Mouse (Mus musculus): ENCODE results near the gene Nutf2-ps1. TPM values are rescaled to one million over a fixed set of nuclear protein-coding genes. Genes with fewer than 3 reads are reported as not detected.

The Nutf2-ps1 gene
- polyA plus RNA-seq, 1 experiment from 2014 or later, result 121 TPM

- Histone ChIP-seq H3K27ac (ENCODE audit: low read length) (no peak overlapping the region), H3K9ac (replicated peaks; ENCODE audit: low read depth) (no peak overlapping the region), H3K4me2 (replicated peaks; ENCODE audit: low read depth, low read length) (no peak overlapping the region), H3K9me3 (ENCODE audit: low read length) (no peaks in the 10 kb centered on the region), H3K27me3 (replicated peaks; ENCODE audit: insufficient read depth, low read length) (no peaks in the 10 kb centered on the region), H3K4me1 (ENCODE audit: insufficient read depth, low read depth, low read length) (no peaks in the 10 kb centered on the region), H3K36me3 (ENCODE audit: insufficient read depth, low read length) (no peaks in the 10 kb centered on the region), H3K4me3 (ENCODE audit: low read depth, low read length) (no peak overlapping the region)
- ATAC-seq, result no peak
- WGBS, result 58% methylated on average over 12 of the region's 12 CpGs
- no peak for DNase-seq (ENCODE audit: low spot score)
- TF ChIP-seq EP300 (IDR thresholded peaks at IDR 0.05) (no peak), CTCF (IDR thresholded peaks at IDR 0.05) (no peak)
Observed at GRCm38 (mm10) chr19:53572607-53573006, 16.3 kb downstream of the Nutf2-ps1 start.

GRCm38 (mm10) chr19:53571501-53572428, 17.1 kb downstream of the Nutf2-ps1 start:
- Histone ChIP-seq H3K27ac (ENCODE audit: low read length) (no peak overlapping the region), H3K4me3 (ENCODE audit: low read depth, low read length) (no peak overlapping the region), H3K9me3 (ENCODE audit: low read length) (no peaks in the 10 kb centered on the region; the same call in 1 of the 2 replicates), H3K4me2 (replicated peaks; ENCODE audit: low read depth, low read length) (no peak overlapping the region), H3K36me3 (ENCODE audit: insufficient read depth, low read length) (no peaks in the 10 kb centered on the region), H3K27me3 (replicated peaks; ENCODE audit: insufficient read depth, low read length) (no peaks in the 10 kb centered on the region), H3K9ac (replicated peaks; ENCODE audit: low read depth) (no peak overlapping the region), H3K4me1 (ENCODE audit: insufficient read depth, low read depth, low read length) (no peaks in the 10 kb centered on the region)
- DNase-seq (ENCODE audit: low spot score) (no peak), ATAC-seq (no peak)
- no peak for TF ChIP-seq EP300 (IDR thresholded peaks at IDR 0.05)
- no peak for TF ChIP-seq CTCF (IDR thresholded peaks at IDR 0.05)
- WGBS, result 59% methylated on average over 18 of the region's 18 CpGs

- 69% methylated on average over 4 of the region's 4 CpGs for WGBS
- Histone ChIP-seq H3K9me3 (ENCODE audit: low read length) (no peaks in the 10 kb centered on the region; the same call in 1 of the 2 replicates), H3K27me3 (replicated peaks; ENCODE audit: insufficient read depth, low read length) (no peaks in the 10 kb centered on the region), H3K4me1 (ENCODE audit: insufficient read depth, low read depth, low read length) (no peaks in the 10 kb centered on the region), H3K27ac (ENCODE audit: low read length) (no peak overlapping the region), H3K9ac (replicated peaks; ENCODE audit: low read depth) (no peak overlapping the region), H3K4me2 (replicated peaks; ENCODE audit: low read depth, low read length) (no peak overlapping the region), H3K36me3 (ENCODE audit: insufficient read depth, low read length) (no peaks in the 10 kb centered on the region), H3K4me3 (ENCODE audit: low read depth, low read length) (no peak overlapping the region)
- TF ChIP-seq EP300 (IDR thresholded peaks at IDR 0.05) (no peak), CTCF (IDR thresholded peaks at IDR 0.05) (no peak)
- no peak for ATAC-seq
- no peak for DNase-seq (ENCODE audit: low spot score)
Observed at GRCm38 (mm10) chr19:53571056-53571455, 17.8 kb downstream of the Nutf2-ps1 start.

- Histone ChIP-seq H3K4me1 (ENCODE audit: insufficient read depth, low read depth, low read length) (no peaks in the 10 kb centered on the region), H3K9me3 (ENCODE audit: low read length) (no peaks in the 10 kb centered on the region; the same call in 1 of the 2 replicates), H3K27ac (ENCODE audit: low read length) (no peak overlapping the region), H3K4me2 (replicated peaks; ENCODE audit: low read depth, low read length) (no peak overlapping the region), H3K36me3 (ENCODE audit: insufficient read depth, low read length) (no peaks in the 10 kb centered on the region), H3K9ac (replicated peaks; ENCODE audit: low read depth) (no peak overlapping the region), H3K4me3 (ENCODE audit: low read depth, low read length) (no peak overlapping the region), H3K27me3 (replicated peaks; ENCODE audit: insufficient read depth, low read length) (no peaks in the 10 kb centered on the region)
- TF ChIP-seq EP300 (IDR thresholded peaks at IDR 0.05) (no peak), CTCF (IDR thresholded peaks at IDR 0.05) (no peak)
- DNase-seq (ENCODE audit: low spot score) (no peak), ATAC-seq (no peak)
- WGBS, result 72% methylated on average over 3 of the region's 3 CpGs
Observed at GRCm38 (mm10) chr19:53568553-53568952, 20.3 kb downstream of the Nutf2-ps1 start.

GRCm38 (mm10) chr19:53567864-53568263, 21.0 kb downstream of the Nutf2-ps1 start:
- ATAC-seq, result no peak
- no peak overlapping the region for H3K9ac ChIP-seq (replicated peaks; ENCODE audit: low read depth)
- TF ChIP-seq EP300 (IDR thresholded peaks at IDR 0.05), result no peak
- no peak for TF ChIP-seq CTCF (IDR thresholded peaks at IDR 0.05)
- H3K27me3 ChIP-seq (replicated peaks; ENCODE audit: insufficient read depth, low read length), result no peaks in the 10 kb centered on the region
- WGBS, result 60% methylated on average over 10 of the region's 11 CpGs
- DNase-seq (ENCODE audit: low spot score), result no peak
- H3K4me3 ChIP-seq (ENCODE audit: low read depth, low read length), result no peak overlapping the region
- H3K27ac ChIP-seq (ENCODE audit: low read length), result no peak overlapping the region
- H3K9me3 ChIP-seq (ENCODE audit: low read length), result no peaks in the 10 kb centered on the region; the same call in 1 of the 2 replicates
- H3K4me1 ChIP-seq (ENCODE audit: insufficient read depth, low read depth, low read length), result no peaks in the 10 kb centered on the region
- no peaks in the 10 kb centered on the region for H3K36me3 ChIP-seq (ENCODE audit: insufficient read depth, low read length)
- no peak overlapping the region for H3K4me2 ChIP-seq (replicated peaks; ENCODE audit: low read depth, low read length)

GRCm38 (mm10) chr19:53565565-53566277, 23.1 kb downstream of the Nutf2-ps1 start:
- H3K9ac ChIP-seq (replicated peaks; ENCODE audit: low read depth), result no peak overlapping the region
- H3K27ac ChIP-seq (ENCODE audit: low read length), result no peak overlapping the region
- no peaks in the 10 kb centered on the region for H3K4me1 ChIP-seq (ENCODE audit: insufficient read depth, low read depth, low read length)
- H3K9me3 ChIP-seq (ENCODE audit: low read length), result no peaks in the 10 kb centered on the region; the same call in 1 of the 2 replicates
- DNase-seq (ENCODE audit: low spot score) (no peak), ATAC-seq (no peak)
- TF ChIP-seq EP300 (IDR thresholded peaks at IDR 0.05) (no peak), CTCF (IDR thresholded peaks at IDR 0.05) (no peak)
- H3K4me2 ChIP-seq (replicated peaks; ENCODE audit: low read depth, low read length), result no peak overlapping the region
- H3K4me3 ChIP-seq (ENCODE audit: low read depth, low read length), result no peak overlapping the region
- WGBS, result 90% methylated on average over 14 of the region's 14 CpGs
- no peaks in the 10 kb centered on the region for H3K27me3 ChIP-seq (replicated peaks; ENCODE audit: insufficient read depth, low read length)
- H3K36me3 ChIP-seq (ENCODE audit: insufficient read depth, low read length), result no peaks in the 10 kb centered on the region

Data from lung, postnatal 0 days (tissue).